In genomic region chr5:113006997-113007396, GRCm38 (mm10) we compare ENCODE assay signal across 27 mouse cellular contexts. TPM values are rescaled to one million over a fixed set of nuclear protein-coding genes. Genes with fewer than 3 reads are reported as not detected.
DNase-seq lines count a peak whose midpoint lies in the region; ATAC-seq and TF ChIP-seq lines count a peak whose summit lies in the region.
"Had no signal": no experiment of that assay in that cellular context is flagged by ENCODE, and none has a peak within 500 bp of the region (broad histone marks: within the 10 kb centered on the region; RNA-seq: fewer than 3 reads in every experiment).

No protein-coding gene starts in this region.

- no peaks in the 10 kb centered on the region for H3K27me3 ChIP-seq in thymus, adult 2 months (ENCODE audit: control insufficient read depth, insufficient read depth, low read length)
- no peaks in the 10 kb centered on the region for H3K27me3 ChIP-seq in hindbrain, embryonic 10.5 days (ENCODE audit: insufficient read depth, poor library complexity, severe bottlenecking)
- H3K27me3 ChIP-seq: forebrain, embryonic 13.5 days; heart, embryonic 12.5 days; heart, embryonic 15.5 days; hindbrain, embryonic 15.5 days had no signal

- 52% methylated on average over 7 of the region's 7 CpGs for WGBS in thymus, adult 2 months
- WGBS in hindbrain, embryonic 10.5 days = 90% methylated on average over 7 of the region's 7 CpGs

- H3K4me1 ChIP-seq in thymus, adult 2 months (replicated peaks; ENCODE audit: control insufficient read depth, insufficient read depth, low read length) = no peaks in the 10 kb centered on the region
- peaks cover 10% of the 10 kb centered on the region for H3K4me1 ChIP-seq in hindbrain, embryonic 10.5 days (replicated peaks)

- no peaks in the 10 kb centered on the region for H3K9me3 ChIP-seq in hindbrain, embryonic 10.5 days
- H3K9me3 ChIP-seq: forebrain, embryonic 10.5 days; forebrain, embryonic 13.5 days; heart, embryonic 12.5 days; heart, embryonic 15.5 days; hindbrain, embryonic 12.5 days; hindbrain, embryonic 15.5 days had no signal

- TF ChIP-seq POLR2A in thymus, adult 2 months (IDR thresholded peaks at IDR 0.05; ENCODE audit: control insufficient read depth, extremely low read depth, insufficient read depth, low read length, poor library complexity) = no peak

- no peak overlapping the region for H3K27ac ChIP-seq in thymus, adult 2 months (ENCODE audit: control insufficient read depth, insufficient read depth, low read length)
- H3K27ac ChIP-seq in hindbrain, embryonic 10.5 days = no peak overlapping the region
- H3K27ac ChIP-seq: forebrain, embryonic 10.5 days; forebrain, embryonic 13.5 days; heart, embryonic 15.5 days; hindbrain, embryonic 12.5 days; hindbrain, embryonic 15.5 days had no signal

- H3K36me3 ChIP-seq in thymus, adult 2 months (ENCODE audit: control insufficient read depth, insufficient read depth, low read length) = no peaks in the 10 kb centered on the region
- no peaks in the 10 kb centered on the region for H3K36me3 ChIP-seq in hindbrain, embryonic 10.5 days
- H3K36me3 ChIP-seq: forebrain, embryonic 10.5 days; heart, embryonic 12.5 days; heart, embryonic 15.5 days; hindbrain, embryonic 12.5 days; hindbrain, embryonic 15.5 days had no signal

- no peak overlapping the region for H3K4me3 ChIP-seq in thymus, adult 2 months (ENCODE audit: control insufficient read depth, insufficient read depth, low read length)
- H3K4me3 ChIP-seq in hindbrain, embryonic 10.5 days = no peak overlapping the region
- H3K4me3 ChIP-seq: forebrain, embryonic 10.5 days; forebrain, embryonic 13.5 days; heart, embryonic 12.5 days; heart, embryonic 15.5 days; hindbrain, embryonic 12.5 days; hindbrain, embryonic 15.5 days had no signal

- peak; percentile 51 to 60 for DNase-seq in spleen, postnatal 36 days (ENCODE audit: low spot score in 2 of 2)
- DNase-seq in spleen, postnatal 14 days (ENCODE audit: low spot score in 2 of 2) = no peak
- DNase-seq in adrenal gland, adult (ENCODE audit: inconsistent age in 2 of 2, low spot score in 1 of 2) = no peak
- no peak for DNase-seq in thymus, adult 2 months
- no peak for DNase-seq in hindbrain, embryonic 10.5 days (ENCODE audit: low spot score)
- DNase-seq: adrenal gland, adult 8-10 months; adrenal gland, postnatal 25 days; cerebellum, adult 11-12 months; cerebellum, adult 9-10 months; cerebellum, postnatal 36 days; gastrocnemius, postnatal 10 days; gastrocnemius, postnatal 36 days; heart, adult 18-20 months; heart, postnatal 10 days; heart, postnatal 36 days had no signal

- no peak for TF ChIP-seq CTCF in thymus, adult 2 months (IDR thresholded peaks at IDR 0.05; ENCODE audit: borderline replicate concordance, control insufficient read depth, extremely low read depth, insufficient read depth, low read length, poor library complexity)

- peak; percentile 81 to 83 for ATAC-seq in hematopoietic stem cell, adult 5-6 weeks (replicated peaks in 1 of 2; ENCODE audit: insufficient read depth in 1 of 2, low FRiP score in 2 of 2, low TSS enrichment in 1 of 2, low read depth in 1 of 2, poor library complexity in 2 of 2, severe bottlenecking in 2 of 2)
- peak; percentile 67 for ATAC-seq in megakaryocyte progenitor cell, adult 5-6 weeks (replicated peaks; ENCODE audit: poor library complexity)
- ATAC-seq: CD4-positive, CD25-positive, alpha-beta regulatory T cell, adult 4 months; forebrain, embryonic 13.5 days; forebrain, embryonic 16.5 days had no signal

RNA-seq across cellular contexts. Expression of gene Grk3, which starts 8.6 kb away (rescaled TPM):
- 28.2 and 31.4 TPM in 2 replicates for total RNA-seq in hematopoietic stem cell, adult 5-6 weeks (2017)
- total RNA-seq in megakaryocyte progenitor cell, adult 5-6 weeks (2015) = 17.0 and 18.6 TPM in 2 replicates
- 18.7 and 21.8 TPM in 2 replicates for total RNA-seq in megakaryocyte progenitor cell, adult 5-6 weeks (2017)
- polyA plus RNA-seq in thymus, adult 2 months (2012; rRNA removed) = 9.2 and 10.0 TPM in 2 replicates
- 6.0 and 6.6 TPM in 2 replicates for polyA plus RNA-seq in hindbrain, embryonic 10.5 days (2016; fragmentation: Nextera tagmentation; extraction: Ambion mirVana)
- total RNA-seq: MEL had no signal
- polyA plus RNA-seq: C2C12 had no signal

Comparison
In these comparisons a context has a peak if more than half of its experiments do, and no peak if none do; other contexts are left out.
1. DNase-seq: peak in spleen, postnatal 36 days (2 of 2); none in spleen, postnatal 14 days (0 of 2), adrenal gland, adult (0 of 2), thymus, adult 2 months (single experiment) and hindbrain, embryonic 10.5 days (single experiment).